ENCODE assay signal across 7 mouse cellular contexts in the genomic region with DNA sequence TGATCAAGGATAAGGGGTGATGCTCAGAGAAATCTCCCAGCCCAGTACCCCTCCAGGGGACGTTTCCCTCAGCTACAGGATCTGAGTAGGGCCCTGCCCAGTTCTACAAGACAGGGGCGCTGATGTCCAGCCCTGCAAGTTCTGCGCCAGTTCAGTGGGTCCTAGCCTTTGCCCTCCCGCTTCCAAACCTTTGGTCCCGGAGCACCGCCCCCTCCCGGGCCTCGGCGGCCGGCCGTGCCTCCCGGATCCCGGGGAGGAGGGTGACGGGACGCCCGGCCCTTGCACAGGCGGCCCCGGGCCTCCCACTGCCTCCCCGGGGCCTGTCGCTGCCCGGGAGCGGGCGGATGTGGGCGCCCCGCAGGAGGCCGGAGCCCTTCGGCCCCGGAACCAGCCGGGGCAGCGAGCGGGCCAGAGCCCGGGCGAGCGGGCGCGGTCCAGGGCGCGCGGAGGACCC. TPM values are rescaled to one million over a fixed set of nuclear protein-coding genes. Genes with fewer than 3 reads are reported as not detected.
DNase-seq lines count a peak whose midpoint lies in the region; ATAC-seq lines count a peak whose summit lies in the region.

No protein-coding gene starts in this region.

- H3K4me2 ChIP-seq in heart, embryonic 11.5 days, result peak overlapping the region; percentile 83
- H3K4me2 ChIP-seq in kidney, embryonic 16.5 days (replicated peaks; ENCODE audit: low read depth, low read length), result peak overlapping the region; percentile 92

- H3K36me3 ChIP-seq in heart, embryonic 11.5 days (ENCODE audit: control insufficient read depth, insufficient read depth, low read length), result no peaks in the 10 kb centered on the region
- H3K36me3 ChIP-seq in kidney, embryonic 16.5 days (ENCODE audit: insufficient read depth, low read length), result no peaks in the 10 kb centered on the region

- H3K9me3 ChIP-seq in heart, embryonic 11.5 days (replicated peaks; ENCODE audit: control insufficient read depth, low read length), result no peaks in the 10 kb centered on the region
- no peaks in the 10 kb centered on the region for H3K9me3 ChIP-seq in kidney, embryonic 16.5 days (ENCODE audit: low read length)

- peak overlapping the region; percentile 96 for H3K27ac ChIP-seq in heart, embryonic 11.5 days (ENCODE audit: low read depth, low read length)
- H3K27ac ChIP-seq in kidney, embryonic 16.5 days (ENCODE audit: low read length), result peak overlapping the region; percentile 97

- peak overlapping the region; percentile 90 for H3K4me3 ChIP-seq in heart, embryonic 11.5 days (ENCODE audit: low read depth, low read length)
- H3K4me3 ChIP-seq in kidney, embryonic 16.5 days (ENCODE audit: low read length), result peak overlapping the region; percentile 85

- 0% methylated on average over 30 of the region's 39 CpGs for WGBS in heart, embryonic 11.5 days (ENCODE audit: insufficient replicate concordance)
- under 1% methylated on average over 37 of the region's 39 CpGs for WGBS in kidney, embryonic 16.5 days

- H3K9ac ChIP-seq in heart, embryonic 11.5 days (ENCODE audit: low read depth, low read length), result peak overlapping the region; percentile 97
- peak overlapping the region; percentile 98 for H3K9ac ChIP-seq in kidney, embryonic 16.5 days (replicated peaks; ENCODE audit: low read length)

- ATAC-seq in CD4-positive, CD25-positive, alpha-beta regulatory T cell, adult 4 months, result peak; percentile 11
- ATAC-seq in heart, embryonic 11.5 days (replicated peaks; ENCODE audit: insufficient number of reproducible peaks, low FRiP score, low TSS enrichment), result peak; percentile 10; the same call in 1 of the 2 replicates
- ATAC-seq in kidney, embryonic 16.5 days (ENCODE audit: low FRiP score, low TSS enrichment), result peak; percentile 20

- DNase-seq in B cell, adult 2 months, result peak; percentile 34 to 47
- peak; percentile 55 to 64 for DNase-seq in cerebellum, postnatal 14 days
- DNase-seq in lung, postnatal 4 days, result peak; percentile 65 to 74
- DNase-seq in thymus, postnatal 4 days, result peak; percentile 71

- no peaks in the 10 kb centered on the region for H3K27me3 ChIP-seq in heart, embryonic 11.5 days (ENCODE audit: control insufficient read depth, insufficient read depth, low read length)
- H3K27me3 ChIP-seq in kidney, embryonic 16.5 days (ENCODE audit: insufficient read depth, low read length), result no peaks in the 10 kb centered on the region

- H3K4me1 ChIP-seq in heart, embryonic 11.5 days (ENCODE audit: control insufficient read depth, insufficient read depth, low read length), result peaks cover 37% of the 10 kb centered on the region
- peaks cover 62% of the 10 kb centered on the region for H3K4me1 ChIP-seq in kidney, embryonic 16.5 days (ENCODE audit: insufficient read depth, low read length)

RNA-seq across cellular contexts. Expression of a gene that starts 13.5 kb away (rescaled TPM):
- 10 to 100 TPM; 68.2 to 74.2 TPM for polyA plus RNA-seq in CD4-positive, CD25-positive, alpha-beta regulatory T cell, adult 4 months (2017; shearing (Covaris generic))
- polyA plus RNA-seq in heart, embryonic 11.5 days (2014; fragmentation: Nextera tagmentation; extraction: Ambion mirVana), result 24.6 and 25.0 TPM in 2 replicates
- polyA plus RNA-seq in kidney, embryonic 16.5 days (2015; fragmentation: Nextera tagmentation; extraction: Ambion mirVana), result 37.3 and 40.0 TPM in 2 replicates

RNA-seq across cellular contexts. Expression of a gene that starts 52.5 kb away (rescaled TPM):
- 10 to 100 TPM; 33.9 to 37.1 TPM for polyA plus RNA-seq in CD4-positive, CD25-positive, alpha-beta regulatory T cell, adult 4 months (2017; shearing (Covaris generic))
- polyA plus RNA-seq in heart, embryonic 11.5 days (2014; fragmentation: Nextera tagmentation; extraction: Ambion mirVana), result 45.1 and 51.1 TPM in 2 replicates
- polyA plus RNA-seq in kidney, embryonic 16.5 days (2015; fragmentation: Nextera tagmentation; extraction: Ambion mirVana), result 81.7 and 81.9 TPM in 2 replicates

Comparison
In these comparisons a context has a peak if more than half of its experiments do, and no peak if none do; other contexts are left out.
1. Peak in every context shown above with its lines: DNase-seq, ATAC-seq, H3K4me3 ChIP-seq and H3K27ac ChIP-seq.